Comparison of ENCODE assay signal across 8 mouse cellular contexts in genomic region chr19:47918455-47919101, GRCm38 (mm10). TPM values are rescaled to one million over a fixed set of nuclear protein-coding genes. Genes with fewer than 3 reads are reported as not detected.
DNase-seq lines count a peak whose midpoint lies in the region; ATAC-seq and TF ChIP-seq lines count a peak whose summit lies in the region.

No protein-coding gene starts in this region.

- WGBS in kidney, embryonic 14.5 days, result under 1% methylated on average over 29 of the region's 29 CpGs
- WGBS in forebrain, postnatal 0 days, result 1% methylated on average over 29 of the region's 29 CpGs

- peak; percentile 61 for ATAC-seq in kidney, embryonic 14.5 days (ENCODE audit: low FRiP score, low TSS enrichment)
- peak; percentile 44 for ATAC-seq in forebrain, postnatal 0 days
- ATAC-seq in monocyte, adult 5-6 weeks (replicated peaks; ENCODE audit: insufficient number of reproducible peaks, low FRiP score, low TSS enrichment, poor library complexity, severe bottlenecking), result peak; percentile 16

- H3K4me2 ChIP-seq in kidney, embryonic 14.5 days (replicated peaks; ENCODE audit: low read depth, low read length), result peak overlapping the region; percentile 75
- H3K4me2 ChIP-seq in forebrain, postnatal 0 days (ENCODE audit: low read depth), result peak overlapping the region; percentile 96

- peaks cover 24% of the 10 kb centered on the region for H3K4me1 ChIP-seq in kidney, embryonic 14.5 days (ENCODE audit: control insufficient read depth, insufficient read depth, low read length)
- H3K4me1 ChIP-seq in forebrain, postnatal 0 days (ENCODE audit: insufficient read depth), result peaks cover 13% of the 10 kb centered on the region; the same call in 1 of the 2 replicates

- H3K9me3 ChIP-seq in kidney, embryonic 14.5 days (ENCODE audit: control insufficient read depth, low read length), result no peaks in the 10 kb centered on the region
- no peaks in the 10 kb centered on the region for H3K9me3 ChIP-seq in forebrain, postnatal 0 days (ENCODE audit: low read length)

- no peaks in the 10 kb centered on the region for H3K27me3 ChIP-seq in kidney, embryonic 14.5 days (ENCODE audit: control insufficient read depth, insufficient read depth, low read length)
- H3K27me3 ChIP-seq in forebrain, postnatal 0 days (ENCODE audit: insufficient read depth, low read length), result no peaks in the 10 kb centered on the region

- peak overlapping the region; percentile 76 for H3K4me3 ChIP-seq in kidney, embryonic 14.5 days (ENCODE audit: low read length)
- peak overlapping the region; percentile 82 for H3K4me3 ChIP-seq in forebrain, postnatal 0 days (ENCODE audit: low read depth, low read length)

- no peak for DNase-seq in kidney, adult 18-20 months
- DNase-seq in ZHBTc4 (ENCODE audit: low read depth, low spot score), result peak; percentile 34
- DNase-seq in forebrain, postnatal 0 days, result no peak
- DNase-seq in liver, result peak; percentile 20
- no peak for DNase-seq in layer of hippocampus, adult 18-20 months (ENCODE audit: low spot score in 2 of 2)
- no peak for DNase-seq in layer of hippocampus, postnatal 14 days (ENCODE audit: low spot score in 2 of 2)

- no peak for TF ChIP-seq CTCF in forebrain, postnatal 0 days (IDR thresholded peaks at IDR 0.05; ENCODE audit: low read depth)

- H3K36me3 ChIP-seq in kidney, embryonic 14.5 days (ENCODE audit: control insufficient read depth, insufficient read depth, low read length), result no peaks in the 10 kb centered on the region
- no peaks in the 10 kb centered on the region for H3K36me3 ChIP-seq in forebrain, postnatal 0 days (ENCODE audit: insufficient read depth)

- peak overlapping the region; percentile 94 for H3K27ac ChIP-seq in kidney, embryonic 14.5 days (ENCODE audit: low read depth, low read length)
- peak overlapping the region; percentile 69; the same call in 1 of the 2 replicates for H3K27ac ChIP-seq in forebrain, postnatal 0 days (ENCODE audit: low read depth, low read length)

- peak overlapping the region; percentile 80 for H3K9ac ChIP-seq in kidney, embryonic 14.5 days (ENCODE audit: low read depth, low read length)
- peak overlapping the region; percentile 62 for H3K9ac ChIP-seq in forebrain, postnatal 0 days

RNA-seq across cellular contexts. Expression of gene Cfap43, which starts 0.5 kb away (rescaled TPM):
- 0.03 and 0.14 TPM in 2 replicates for polyA plus RNA-seq in kidney, embryonic 14.5 days (2014; fragmentation: Nextera tagmentation; extraction: Ambion mirVana)
- 2.1 and 2.3 TPM in 2 replicates for total RNA-seq in forebrain, postnatal 0 days (2014; rRNA removed)
- 0.99 and 1.8 TPM in 2 replicates for polyA plus RNA-seq in forebrain, postnatal 0 days (2015; fragmentation: Nextera tagmentation; extraction: Ambion mirVana)
- total RNA-seq in monocyte, adult 5-6 weeks (2017), result 0.19 to 1.3 TPM (median 0.19 TPM) in 3 replicates
- total RNA-seq in layer of hippocampus, adult 18-20 months (2021), result under 1 TPM; 0.79 to 0.99 TPM
- total RNA-seq in layer of hippocampus, postnatal 14 days (2021), result 1 to 10 TPM; 1.5 to 4.8 TPM

RNA-seq across cellular contexts. Expression of gene Itprip, which starts 0.5 kb away (rescaled TPM):
- 8.3 and 14.6 TPM in 2 replicates for polyA plus RNA-seq in kidney, embryonic 14.5 days (2014; fragmentation: Nextera tagmentation; extraction: Ambion mirVana)
- total RNA-seq in forebrain, postnatal 0 days (2014; rRNA removed), result 3.8 and 4.9 TPM in 2 replicates
- polyA plus RNA-seq in forebrain, postnatal 0 days (2015; fragmentation: Nextera tagmentation; extraction: Ambion mirVana), result 2.2 and 2.4 TPM in 2 replicates
- total RNA-seq in monocyte, adult 5-6 weeks (2017), result 27.6 to 28.1 TPM (median 28.1 TPM) in 3 replicates
- total RNA-seq in layer of hippocampus, adult 18-20 months (2021), result 1 to 10 TPM in 1 of 2 experiments, under 1 TPM in 1; 0.86 to 1.2 TPM
- 1 to 10 TPM; 1.7 to 1.9 TPM for total RNA-seq in layer of hippocampus, postnatal 14 days (2021)

RNA-seq across cellular contexts. Expression of gene Cfap58, which starts 18.9 kb away (rescaled TPM):
- 0.09 TPM in 1 of 2 replicates, not detected in the other for polyA plus RNA-seq in kidney, embryonic 14.5 days (2014; fragmentation: Nextera tagmentation; extraction: Ambion mirVana)
- total RNA-seq in forebrain, postnatal 0 days (2014; rRNA removed), result 0.46 and 2.6 TPM in 2 replicates
- 0.42 and 0.62 TPM in 2 replicates for polyA plus RNA-seq in forebrain, postnatal 0 days (2015; fragmentation: Nextera tagmentation; extraction: Ambion mirVana)
- not detected in 3 replicates for total RNA-seq in monocyte, adult 5-6 weeks (2017)
- total RNA-seq in layer of hippocampus, adult 18-20 months (2021), result under 1 TPM; 0.28 to 0.30 TPM
- total RNA-seq in layer of hippocampus, postnatal 14 days (2021), result under 1 TPM; 0.29 to 0.55 TPM

RNA-seq across cellular contexts. Expression of gene Gsto2, which starts 53.2 kb away (rescaled TPM):
- polyA plus RNA-seq in kidney, embryonic 14.5 days (2014; fragmentation: Nextera tagmentation; extraction: Ambion mirVana), result 1.8 and 2.1 TPM in 2 replicates
- total RNA-seq in forebrain, postnatal 0 days (2014; rRNA removed), result 0.77 and 0.95 TPM in 2 replicates
- polyA plus RNA-seq in forebrain, postnatal 0 days (2015; fragmentation: Nextera tagmentation; extraction: Ambion mirVana), result 0.88 and 0.93 TPM in 2 replicates
- total RNA-seq in monocyte, adult 5-6 weeks (2017), result 0.43 TPM in 1 of 3 replicates, not detected in the others
- 1 to 10 TPM; 2.9 to 3.7 TPM for total RNA-seq in layer of hippocampus, adult 18-20 months (2021)
- total RNA-seq in layer of hippocampus, postnatal 14 days (2021), result 1 to 10 TPM; 1.8 to 3.0 TPM

Comparison
In these comparisons a context has a peak if more than half of its experiments do, and no peak if none do; other contexts are left out.
1. DNase-seq: peak in ZHBTc4 (single experiment) and liver (single experiment); none in kidney, adult 18-20 months (single experiment), forebrain, postnatal 0 days (single experiment), layer of hippocampus, adult 18-20 months (0 of 2) and layer of hippocampus, postnatal 14 days (0 of 2).
2. Peak in every context shown above with its lines, with median percentiles within 50 percentile points of each other: ATAC-seq.